Mouse (Mus musculus): ENCODE measurements around the gene Rad23a. TPM values are rescaled to one million over a fixed set of nuclear protein-coding genes. Genes with fewer than 3 reads are reported as not detected.

Rad23a gene
- polyA plus RNA-seq, 1 experiment, result 117 TPM

- Histone ChIP-seq H3K27me3 (ENCODE audit: control insufficient read depth, insufficient read depth, low read length) (no peaks in the 10 kb centered on the region), H3K27ac (ENCODE audit: insufficient read depth, low read length) (no peak overlapping the region), H3K4me3 (replicated peaks; ENCODE audit: insufficient read depth, low read depth, low read length) (no peak overlapping the region), H3K4me1 (ENCODE audit: control insufficient read depth, insufficient read depth, low read length) (peaks cover 6% of the 10 kb centered on the region)
- 60% methylated on average over 12 of the region's 12 CpGs for WGBS
- TF ChIP-seq POLR2A (IDR thresholded peaks at IDR 0.05; ENCODE audit: borderline replicate concordance, insufficient read depth, low read length) (no peak), CTCF (IDR thresholded peaks at IDR 0.05; ENCODE audit: borderline replicate concordance, insufficient read depth, low read depth, low read length) (no peak)
- no peak for DNase-seq
Observed at GRCm38 (mm10) chr8:84809109-84809940, 31.1 kb downstream of the Rad23a start.

- no peak overlapping the region for H3K27ac ChIP-seq (ENCODE audit: insufficient read depth, low read length)
- no peak overlapping the region for H3K4me3 ChIP-seq (replicated peaks; ENCODE audit: insufficient read depth, low read depth, low read length)
- WGBS, result 95% methylated on average over 5 of the region's 5 CpGs
Observed at GRCm38 (mm10) chr8:84806031-84806430, 34.4 kb downstream of the Rad23a start.

GRCm38 (mm10) chr8:84799999-84800831 lies 40.2 kb downstream of the Rad23a start, which contains the start of gene Nfix:
Nfix (minus strand) TSS chr8:84800344.
- WGBS, result 16% methylated on average over 108 of the region's 125 CpGs
- Histone ChIP-seq H3K27me3 (ENCODE audit: control insufficient read depth, insufficient read depth, low read length) (no peaks in the 10 kb centered on the region), H3K27ac (ENCODE audit: insufficient read depth, low read length) (peak within 1 kb of the TSS; percentile 92), H3K4me3 (replicated peaks; ENCODE audit: insufficient read depth, low read depth, low read length) (peak within 1 kb of the TSS; percentile 47), H3K4me1 (ENCODE audit: control insufficient read depth, insufficient read depth, low read length) (peaks cover 29% of the 10 kb centered on the region)
- TF ChIP-seq CTCF (IDR thresholded peaks at IDR 0.05; ENCODE audit: borderline replicate concordance, insufficient read depth, low read depth, low read length) (no peak), POLR2A (IDR thresholded peaks at IDR 0.05; ENCODE audit: borderline replicate concordance, insufficient read depth, low read length) (peak; percentile 14; the same call in 1 of the 2 replicates)
- DNase-seq, result peak; percentile 79 to 81

More at GRCm38 (mm10) chr8:84806031-84806430, 34.4 kb downstream of the Rad23a start:
- no peaks in the 10 kb centered on the region for H3K27me3 ChIP-seq (ENCODE audit: control insufficient read depth, insufficient read depth, low read length)
- no peak for DNase-seq
- peaks cover 1% of the 10 kb centered on the region for H3K4me1 ChIP-seq (ENCODE audit: control insufficient read depth, insufficient read depth, low read length)
- no peak; the same call in 1 of the 2 replicates for TF ChIP-seq CTCF (IDR thresholded peaks at IDR 0.05; ENCODE audit: borderline replicate concordance, insufficient read depth, low read depth, low read length)
- TF ChIP-seq POLR2A (IDR thresholded peaks at IDR 0.05; ENCODE audit: borderline replicate concordance, insufficient read depth, low read length), result no peak

- DNase-seq, result peak; percentile 73 to 83
- TF ChIP-seq POLR2A (IDR thresholded peaks at IDR 0.05; ENCODE audit: borderline replicate concordance, insufficient read depth, low read length) (0 out of 2 replicates have a peak, but pooled peaks have one; percentile 5), CTCF (IDR thresholded peaks at IDR 0.05; ENCODE audit: borderline replicate concordance, insufficient read depth, low read depth, low read length) (no peak)
- Histone ChIP-seq H3K4me3 (replicated peaks; ENCODE audit: insufficient read depth, low read depth, low read length) (peak overlapping the region; percentile 47), H3K27ac (ENCODE audit: insufficient read depth, low read length) (peak overlapping the region; percentile 92), H3K27me3 (ENCODE audit: control insufficient read depth, insufficient read depth, low read length) (no peaks in the 10 kb centered on the region), H3K4me1 (ENCODE audit: control insufficient read depth, insufficient read depth, low read length) (peaks cover 38% of the 10 kb centered on the region)
- 1% methylated on average over 96 of the region's 108 CpGs for WGBS
Observed at GRCm38 (mm10) chr8:84799136-84799931, 41.1 kb downstream of the Rad23a start.

DNA sequence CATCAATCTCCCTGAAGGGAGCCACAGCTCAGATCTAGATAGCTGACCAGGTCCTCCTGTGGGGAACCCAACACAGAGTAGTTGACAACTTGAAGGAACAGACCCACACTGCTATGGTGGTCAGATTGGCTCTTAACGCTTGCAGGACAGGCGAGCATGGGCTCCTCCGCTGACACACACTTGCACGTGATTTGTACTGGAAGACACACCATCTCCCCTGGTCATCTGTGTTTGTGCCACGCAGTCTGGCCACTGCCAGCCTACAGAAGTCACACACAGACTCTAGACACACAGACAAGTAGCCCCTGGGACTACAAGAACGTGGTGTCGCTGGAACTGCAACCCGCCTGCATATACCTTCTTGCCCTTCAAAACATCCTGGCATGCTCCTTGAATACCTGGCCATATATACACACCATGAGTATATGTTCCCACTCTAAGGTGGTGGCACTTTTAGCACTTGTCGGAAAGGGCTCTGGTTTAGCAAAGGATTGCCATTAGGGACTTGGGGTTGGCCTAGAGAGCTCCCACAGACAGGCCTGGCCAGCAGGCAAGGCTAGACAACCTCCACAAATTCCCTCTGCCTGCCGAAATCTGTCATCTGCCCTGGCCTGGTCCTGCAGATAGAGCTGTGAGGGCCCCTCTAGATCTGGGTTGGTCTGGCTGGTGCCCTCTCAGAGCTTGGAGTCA lies 41.9 kb downstream of the Rad23a start:
- TF ChIP-seq CTCF (IDR thresholded peaks at IDR 0.05; ENCODE audit: borderline replicate concordance, insufficient read depth, low read depth, low read length) (no peak), POLR2A (IDR thresholded peaks at IDR 0.05; ENCODE audit: borderline replicate concordance, insufficient read depth, low read length) (peak; percentile 9; the same call in 1 of the 2 replicates)
- DNase-seq, result no peak
- Histone ChIP-seq H3K27ac (ENCODE audit: insufficient read depth, low read length) (peak overlapping the region; percentile 79), H3K4me1 (ENCODE audit: control insufficient read depth, insufficient read depth, low read length) (peaks cover 42% of the 10 kb centered on the region), H3K27me3 (ENCODE audit: control insufficient read depth, insufficient read depth, low read length) (no peaks in the 10 kb centered on the region), H3K4me3 (replicated peaks; ENCODE audit: insufficient read depth, low read depth, low read length) (peak overlapping the region; percentile 47)
- 39% methylated on average over 10 of the region's 10 CpGs for WGBS

GRCm38 (mm10) chr8:84797971-84798370 lies 42.5 kb downstream of the Rad23a start:
- 40% methylated on average over 6 of the region's 6 CpGs for WGBS
- Histone ChIP-seq H3K27ac (ENCODE audit: insufficient read depth, low read length) (peak overlapping the region; percentile 79), H3K4me1 (ENCODE audit: control insufficient read depth, insufficient read depth, low read length) (peaks cover 48% of the 10 kb centered on the region), H3K27me3 (ENCODE audit: control insufficient read depth, insufficient read depth, low read length) (no peaks in the 10 kb centered on the region), H3K4me3 (replicated peaks; ENCODE audit: insufficient read depth, low read depth, low read length) (no peak overlapping the region)
- TF ChIP-seq POLR2A (IDR thresholded peaks at IDR 0.05; ENCODE audit: borderline replicate concordance, insufficient read depth, low read length) (no peak), CTCF (IDR thresholded peaks at IDR 0.05; ENCODE audit: borderline replicate concordance, insufficient read depth, low read depth, low read length) (no peak)
- peak in 1 of 2 experiments; percentile 36 for DNase-seq
